Mouse (Mus musculus) thymus, adult 2 months (tissue): Measurements from ENCODE around the gene Hk3. TPM values are rescaled to one million over a fixed set of nuclear protein-coding genes. Genes with fewer than 3 reads are reported as not detected.

ENCODE experiments used
- DNase-seq: peaks from one replicate; pipeline ENCODE4 v3.0.0; 2021
- H3K27ac ChIP-seq: fragments of 200-500 bp; 2 replicates; pipeline ENCODE4 v1.5.1; 2012; ENCODE audit warnings: low read length, control low read depth; ENCODE audit not compliant: control insufficient read depth, insufficient read depth
- H3K27me3 ChIP-seq: fragments of 200-500 bp; 2 replicates; pipeline ENCODE4 v1.6.1; 2012; ENCODE audit warnings: mild to moderate bottlenecking, low read length, moderate library complexity, mixed read lengths; ENCODE audit not compliant: control insufficient read depth, insufficient read depth
- H3K36me3 ChIP-seq: fragments of 200-500 bp; 2 replicates; pipeline ENCODE4 v1.6.1; 2012; ENCODE audit warnings: mild to moderate bottlenecking, low read length, moderate library complexity; ENCODE audit not compliant: control insufficient read depth, insufficient read depth
- H3K4me1 ChIP-seq: fragments of 200-500 bp; replicated peaks from 2 replicates; pipeline ENCODE4 v1.6.1; 2012; ENCODE audit warnings: low read length; ENCODE audit not compliant: control insufficient read depth, insufficient read depth
- H3K4me3 ChIP-seq: fragments of 200-500 bp; 2 replicates; pipeline ENCODE4 v1.5.1; 2012; ENCODE audit warnings: mild to moderate bottlenecking, low read length, control low read depth, moderate library complexity; ENCODE audit not compliant: control insufficient read depth, insufficient read depth
- CTCF ChIP-seq: fragments of 200-500 bp; IDR thresholded peaks from 2 replicates; pipeline ENCODE4 v1.5.1; 2012; ENCODE audit warnings: mild to moderate bottlenecking, control low read depth, low read length, moderate library complexity, borderline replicate concordance; ENCODE audit not compliant: control insufficient read depth, poor library complexity, insufficient read depth; ENCODE audit errors: extremely low read depth
- POLR2A ChIP-seq: fragments of 200-500 bp; IDR thresholded peaks from 2 replicates; pipeline ENCODE4 v1.6.1; 2012; ENCODE audit warnings: mild to moderate bottlenecking, low read length, control low read depth, moderate library complexity; ENCODE audit not compliant: control insufficient read depth, poor library complexity, insufficient read depth; ENCODE audit errors: extremely low read depth
- WGBS: fragments of 180-500 bp; shearing (Covaris S2); methylation state at CpG from one replicate; pipeline ENCODE4 v1.1.7; 2018; 5-methylcytosine and 5-hydroxymethylcytosine counted together
- polyA plus RNA-seq: library from polyadenylated mRNA; depleted of rRNA; stranded (reverse); fragments of >200 nt; gene quantifications from 2 replicates; pipeline ENCODE4 v1.2.3, GENCODE M21; 2012

The Hk3 gene
- polyA plus RNA-seq, 1 experiment = 4.1 TPM

DNA sequence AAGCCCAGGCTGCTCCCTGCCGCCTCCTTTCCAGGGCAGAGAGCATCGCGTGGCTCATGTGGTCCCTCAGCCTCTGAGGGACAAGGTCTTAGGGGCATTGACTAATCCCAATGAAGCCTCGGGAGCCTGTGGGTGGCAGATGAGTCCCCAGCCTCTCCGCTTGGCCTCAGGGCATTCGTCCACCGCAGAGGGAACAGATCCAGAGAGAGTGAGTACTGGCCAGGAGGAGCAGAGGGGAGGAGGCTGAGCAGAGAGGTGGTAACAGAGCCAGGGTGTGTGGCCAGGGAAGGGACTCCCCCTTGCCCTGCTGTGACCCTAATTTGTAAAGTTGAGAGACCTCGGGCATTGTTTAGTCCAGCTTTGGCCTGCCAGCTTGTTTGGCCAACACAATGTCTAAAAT, 42.4 kb downstream of the Hk3 start:
- TF ChIP-seq POLR2A (no peak), CTCF (no peak)
- no peak for DNase-seq
- no peak overlapping the region for H3K27ac ChIP-seq
- H3K27me3 ChIP-seq = no peaks in the 10 kb centered on the region
- no peaks in the 10 kb centered on the region for H3K36me3 ChIP-seq
- 82% methylated on average over 8 of the region's 8 CpGs for WGBS
- no peaks in the 10 kb centered on the region for H3K4me1 ChIP-seq
- no peak overlapping the region for H3K4me3 ChIP-seq

DNA sequence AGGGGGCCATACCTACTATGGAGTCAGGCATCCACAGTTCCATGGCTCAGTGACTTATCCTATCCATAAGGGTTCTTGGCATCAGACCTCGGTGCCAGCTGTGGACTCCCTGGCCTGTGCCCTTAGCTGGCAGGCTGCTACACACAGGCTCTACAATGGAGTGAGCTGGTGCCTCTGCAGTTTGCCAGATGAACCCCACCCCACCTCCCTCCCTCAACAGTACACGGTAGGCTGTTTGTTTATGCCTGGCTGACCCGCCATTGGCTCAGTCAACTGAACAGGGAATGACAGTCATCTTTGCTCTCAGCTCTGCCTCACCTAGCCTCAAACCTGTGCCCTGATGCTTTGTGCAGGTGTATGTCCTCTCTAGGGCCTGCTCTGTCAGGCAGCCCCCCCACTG, 45.6 kb downstream of the Hk3 start:
- TF ChIP-seq POLR2A (no peak), CTCF (no peak)
- H3K4me3 ChIP-seq = no peak overlapping the region
- H3K27ac ChIP-seq = no peak overlapping the region
- 0 out of 2 replicates have a peak, but pooled peaks cover 2% of the 10 kb centered on the region for H3K4me1 ChIP-seq
- H3K36me3 ChIP-seq = no peaks in the 10 kb centered on the region
- WGBS = 83% methylated on average over 3 of the region's 3 CpGs
- H3K27me3 ChIP-seq = no peaks in the 10 kb centered on the region
- no peak for DNase-seq

GRCm38 (mm10) chr13:54970521-54971247, 50.5 kb downstream of the Hk3 start:
- Histone ChIP-seq H3K27ac (no peak overlapping the region), H3K4me1 (0 out of 2 replicates have a peak, but pooled peaks cover 2% of the 10 kb centered on the region), H3K4me3 (no peak overlapping the region), H3K27me3 (no peaks in the 10 kb centered on the region), H3K36me3 (no peaks in the 10 kb centered on the region)
- WGBS = 43% methylated on average over 14 of the region's 14 CpGs
- no peak for DNase-seq
- TF ChIP-seq POLR2A = no peak
- no peak for TF ChIP-seq CTCF

GRCm38 (mm10) chr13:54969513-54969912, 51.7 kb downstream of the Hk3 start:
- Histone ChIP-seq H3K4me1 (0 out of 2 replicates have a peak, but pooled peaks cover 2% of the 10 kb centered on the region), H3K27ac (no peak overlapping the region), H3K36me3 (no peaks in the 10 kb centered on the region), H3K27me3 (no peaks in the 10 kb centered on the region), H3K4me3 (no peak overlapping the region)
- 65% methylated on average over 9 of the region's 9 CpGs for WGBS
- TF ChIP-seq POLR2A (no peak), CTCF (no peak)
- DNase-seq = no peak

- H3K27ac ChIP-seq = no peak overlapping the region
- WGBS = 69% methylated on average over 5 of the region's 5 CpGs
- 0 out of 2 replicates have a peak, but pooled peaks cover 2% of the 10 kb centered on the region for H3K4me1 ChIP-seq
- no peak for DNase-seq
- H3K4me3 ChIP-seq = no peak overlapping the region
- no peaks in the 10 kb centered on the region for H3K27me3 ChIP-seq
- TF ChIP-seq CTCF = no peak
- TF ChIP-seq POLR2A = no peak
- no peaks in the 10 kb centered on the region for H3K36me3 ChIP-seq
These were observed 52.5 kb downstream of the Hk3 start for GRCm38 (mm10) chr13:54968636-54969035.

DNA sequence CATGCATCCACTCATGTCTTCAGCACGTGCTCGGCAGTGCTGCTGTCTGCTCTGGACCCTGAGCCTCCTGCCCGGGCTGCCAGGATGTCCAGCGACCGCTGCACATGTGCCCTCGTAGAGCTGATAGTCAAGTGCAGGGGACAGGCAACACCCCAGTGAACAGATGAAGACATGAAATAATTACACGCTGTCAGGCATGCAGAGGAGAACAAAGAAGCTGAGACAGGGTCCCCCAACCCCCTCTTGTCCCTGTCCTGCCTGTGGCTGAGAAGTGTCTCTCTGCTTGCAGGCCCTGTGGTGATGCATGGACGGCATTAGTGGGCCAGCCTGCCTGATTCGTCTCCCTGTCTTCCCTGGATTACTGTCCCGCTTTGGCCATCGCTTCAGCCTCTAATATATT, 53.7 kb downstream of the Hk3 start:
- no peaks in the 10 kb centered on the region for H3K4me1 ChIP-seq
- H3K27ac ChIP-seq = no peak overlapping the region
- TF ChIP-seq CTCF (no peak), POLR2A (no peak)
- H3K4me3 ChIP-seq = no peak overlapping the region
- DNase-seq = no peak
- WGBS = 91% methylated on average over 11 of the region's 11 CpGs
- no peaks in the 10 kb centered on the region for H3K36me3 ChIP-seq
- H3K27me3 ChIP-seq = no peaks in the 10 kb centered on the region

GRCm38 (mm10) chr13:54965256-54965655, 55.9 kb downstream of the Hk3 start:
- 82% methylated on average over 6 of the region's 6 CpGs for WGBS
- DNase-seq = no peak
- Histone ChIP-seq H3K27ac (no peak overlapping the region), H3K27me3 (no peaks in the 10 kb centered on the region), H3K36me3 (no peaks in the 10 kb centered on the region), H3K4me1 (no peaks in the 10 kb centered on the region), H3K4me3 (no peak overlapping the region)
- TF ChIP-seq POLR2A = no peak
